Mouse (Mus musculus) hindbrain, embryonic 10.5 days (tissue): Measurements from ENCODE around the gene Zwilch. TPM values are rescaled to one million over a fixed set of nuclear protein-coding genes. Genes with fewer than 3 reads are reported as not detected.
"Not testable (repeated sequence)": the region's sequence is repeated elsewhere in the genome, so short reads cannot be mapped to it uniquely, and the experiment has no call there.

Source experiments
- DNase-seq: peaks from one replicate; pipeline ENCODE4 v3.0.0-alpha.2; 2017; ENCODE audit warnings: low spot score
- H3K27ac ChIP-seq: fragments of 300-500 bp; sonication (generic); 2 replicates; pipeline ENCODE4 v1.5.1; 2016; ENCODE audit warnings: mild to moderate bottlenecking, moderate library complexity
- H3K27me3 ChIP-seq: fragments of 300-500 bp; sonication (generic); 2 replicates; pipeline ENCODE4 v1.6.1; 2016; ENCODE audit warnings: mild to moderate bottlenecking; ENCODE audit not compliant: poor library complexity, insufficient read depth, severe bottlenecking
- H3K36me3 ChIP-seq: fragments of 300-500 bp; sonication (generic); 2 replicates; pipeline ENCODE4 v1.6.1; 2016; ENCODE audit warnings: mild to moderate bottlenecking, moderate library complexity
- H3K4me1 ChIP-seq: fragments of 300-500 bp; sonication (generic); replicated peaks from 2 replicates; pipeline ENCODE4 v1.6.1; 2016; ENCODE audit warnings: mild to moderate bottlenecking
- H3K4me3 ChIP-seq: fragments of 300-500 bp; sonication (generic); 2 replicates; pipeline ENCODE4 v1.5.1; 2016; ENCODE audit warnings: mild to moderate bottlenecking, moderate library complexity
- H3K9me3 ChIP-seq: fragments of 300-500 bp; sonication (generic); 2 replicates; pipeline ENCODE4 v1.6.1; 2016; ENCODE audit warnings: mild to moderate bottlenecking, moderate library complexity
- WGBS: fragments of 180-500 bp; shearing (Covaris S2); methylation state at CpG from one replicate; pipeline ENCODE4 v1.1.7; 2016; 5-methylcytosine and 5-hydroxymethylcytosine counted together
- polyA plus RNA-seq: library from polyadenylated mRNA; unstranded; fragments of >200 nt; fragmentation: Nextera tagmentation; extraction: Ambion mirVana; gene quantifications from 2 replicates; pipeline ENCODE4 v1.2.1, GENCODE M21; 2016

The Zwilch gene
- polyA plus RNA-seq, 1 experiment from 2014 or later, result 24.8 TPM

GRCm38 (mm10) chr9:64173666-64174220 is 839 bp upstream of the Zwilch start:
- H3K27ac ChIP-seq, result peak overlapping the region; percentile 97

DNA sequence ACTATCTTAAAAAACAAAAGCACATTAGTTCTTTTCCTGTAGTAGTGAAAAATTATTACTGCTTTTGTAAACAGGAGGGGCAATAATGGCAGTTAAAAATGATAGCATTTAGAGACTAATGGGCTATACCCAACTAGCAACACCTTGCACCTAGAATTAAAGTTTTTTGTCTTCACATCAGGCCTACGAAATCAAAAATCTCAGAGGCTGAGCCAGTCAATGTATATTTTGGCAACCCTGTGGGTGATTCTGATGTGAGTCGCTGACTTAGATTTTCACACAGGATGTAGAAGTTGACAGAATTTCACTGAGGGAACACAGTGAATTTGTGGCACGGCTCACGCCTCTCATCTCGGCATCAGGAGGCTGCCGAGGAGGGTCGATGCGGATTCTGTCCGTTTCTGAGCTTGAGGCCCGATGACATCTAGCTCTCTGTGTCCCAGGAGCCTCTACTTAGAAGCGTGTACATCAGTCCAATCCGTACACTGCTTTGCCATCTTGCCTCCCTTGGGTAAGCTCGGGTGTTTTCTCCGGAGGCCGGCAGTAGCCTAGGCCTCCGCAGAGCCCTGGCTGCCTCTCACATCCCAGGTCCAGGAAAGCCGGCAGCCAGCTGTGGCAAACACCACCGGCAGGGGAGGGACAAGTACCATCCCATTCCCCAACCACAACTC is 624 bp downstream of the Zwilch start:
- 3% methylated on average over 18 of the region's 18 CpGs for WGBS
- H3K27ac ChIP-seq, result peak overlapping the region; percentile 97
- no peak for DNase-seq
- no peaks in the 10 kb centered on the region for H3K27me3 ChIP-seq
- H3K9me3 ChIP-seq, result no peaks in the 10 kb centered on the region
- H3K4me3 ChIP-seq, result peak overlapping the region; percentile 96
- H3K36me3 ChIP-seq, result peaks cover 38% of the 10 kb centered on the region
- H3K4me1 ChIP-seq, result peaks cover 28% of the 10 kb centered on the region

More at GRCm38 (mm10) chr9:64173666-64174220, 839 bp upstream of the Zwilch start:
- Histone ChIP-seq H3K4me3 (peak overlapping the region; percentile 96), H3K27me3 (no peaks in the 10 kb centered on the region), H3K36me3 (peaks cover 48% of the 10 kb centered on the region), H3K9me3 (no peaks in the 10 kb centered on the region), H3K4me1 (peaks cover 35% of the 10 kb centered on the region)
- DNase-seq, result no peak
- under 1% methylated on average over 16 of the region's 16 CpGs for WGBS

DNA sequence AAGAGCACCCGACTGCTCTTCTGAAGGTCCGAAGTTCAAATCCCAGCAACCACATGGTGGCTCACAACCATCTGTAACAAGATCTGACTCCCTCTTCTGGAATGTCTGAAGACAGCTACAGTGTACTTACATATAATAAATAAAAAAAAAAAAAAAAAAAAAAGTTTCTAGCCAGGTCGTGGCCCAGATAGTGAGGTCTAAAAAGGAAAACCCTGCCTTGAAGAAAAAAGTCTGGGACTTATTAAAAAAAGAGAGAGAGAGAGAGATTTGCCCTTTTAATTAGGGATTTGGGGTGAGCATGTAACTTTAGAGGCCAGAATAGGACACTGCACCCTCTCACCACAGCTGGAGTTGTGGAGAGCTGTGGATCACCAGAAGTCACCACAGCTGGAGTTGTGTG is 2.9 kb downstream of the Zwilch start:
- DNase-seq, H3K27me3 ChIP-seq, H3K9me3 ChIP-seq, H3K4me3 ChIP-seq, H3K27ac ChIP-seq: not testable (repeated sequence)
- Histone ChIP-seq H3K36me3 (peaks cover 34% of the 10 kb centered on the region), H3K4me1 (peaks cover 25% of the 10 kb centered on the region)
- 91% methylated on average over 3 of the region's 3 CpGs for WGBS

GRCm38 (mm10) chr9:64160471-64160870 is 12.4 kb downstream of the Zwilch start:
- DNase-seq, result no peak
- H3K9me3 ChIP-seq, result no peaks in the 10 kb centered on the region
- no peak overlapping the region for H3K27ac ChIP-seq
- H3K4me1 ChIP-seq, result no peaks in the 10 kb centered on the region
- WGBS, result 94% methylated on average over 5 of the region's 5 CpGs
- no peak overlapping the region for H3K4me3 ChIP-seq
- H3K36me3 ChIP-seq, result peaks cover 96% of the 10 kb centered on the region
- H3K27me3 ChIP-seq, result no peaks in the 10 kb centered on the region

DNA sequence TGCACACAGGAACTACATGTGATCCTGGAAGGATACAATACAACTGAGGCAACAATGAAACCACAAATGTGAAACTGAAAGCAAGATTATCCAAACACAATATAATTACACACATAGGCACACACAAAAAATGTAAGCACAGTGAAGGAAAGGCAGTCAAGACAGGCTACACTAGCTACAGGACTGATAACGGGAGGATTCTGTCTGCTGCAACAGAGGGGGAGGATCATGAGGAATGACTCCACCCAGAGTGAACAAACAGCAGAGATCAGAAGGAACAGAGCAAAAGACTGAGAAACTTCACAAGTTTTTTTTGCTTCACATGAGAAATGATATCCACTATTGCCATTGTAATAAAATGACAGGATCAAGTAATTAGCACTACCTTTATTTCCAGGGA is 16.3 kb downstream of the Zwilch start:
- Histone ChIP-seq H3K4me1 (no peaks in the 10 kb centered on the region), H3K27ac (no peak overlapping the region), H3K4me3 (no peak overlapping the region), H3K9me3 (no peaks in the 10 kb centered on the region), H3K36me3 (peaks cover 99% of the 10 kb centered on the region), H3K27me3 (no peaks in the 10 kb centered on the region)
- 80% methylated on average over 1 of the region's 1 CpGs for WGBS
- DNase-seq, result no peak

GRCm38 (mm10) chr9:64139879-64140278 is 33.0 kb downstream of the Zwilch start:
- no peaks in the 10 kb centered on the region for H3K9me3 ChIP-seq
- no peaks in the 10 kb centered on the region for H3K4me1 ChIP-seq
- H3K27me3 ChIP-seq, result no peaks in the 10 kb centered on the region
- H3K27ac ChIP-seq, result no peak overlapping the region
- H3K36me3 ChIP-seq, result peaks cover 76% of the 10 kb centered on the region
- WGBS, result 94% methylated on average over 9 of the region's 9 CpGs
- no peak overlapping the region for H3K4me3 ChIP-seq
- no peak for DNase-seq

GRCm38 (mm10) chr9:64138896-64139295 is 34.0 kb downstream of the Zwilch start:
- 13% methylated on average over 6 of the region's 6 CpGs for WGBS
- H3K27me3 ChIP-seq, H3K4me1 ChIP-seq, H3K9me3 ChIP-seq, H3K4me3 ChIP-seq, H3K27ac ChIP-seq: not testable (repeated sequence)
- H3K36me3 ChIP-seq, result peaks cover 69% of the 10 kb centered on the region
- peak; percentile 35 for DNase-seq

DNA sequence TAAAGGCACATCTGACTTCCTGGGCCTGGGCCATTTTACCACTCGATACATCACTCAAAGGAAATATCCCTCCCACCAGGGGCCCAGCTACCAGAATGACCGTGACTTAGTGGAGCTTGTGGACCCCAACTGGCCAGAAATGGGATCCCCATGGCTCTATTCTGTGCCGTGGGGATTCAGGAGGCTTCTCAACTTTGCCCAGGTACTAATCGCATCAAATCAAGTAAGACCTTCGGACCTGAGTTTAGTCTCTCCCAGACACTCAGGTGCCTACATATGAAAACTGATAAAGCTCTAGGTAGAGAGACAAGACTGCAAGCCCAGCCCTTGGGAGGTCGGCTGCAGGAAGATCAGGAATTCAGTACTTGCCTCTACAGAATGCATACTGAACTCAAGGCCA is 41.3 kb downstream of the Zwilch start:
- DNase-seq, result no peak
- Histone ChIP-seq H3K4me1 (no peaks in the 10 kb centered on the region), H3K36me3 (peaks cover 11% of the 10 kb centered on the region), H3K4me3 (no peak overlapping the region), H3K27me3 (no peaks in the 10 kb centered on the region), H3K27ac (no peak overlapping the region), H3K9me3 (no peaks in the 10 kb centered on the region)
- 84% methylated on average over 6 of the region's 6 CpGs for WGBS

GRCm38 (mm10) chr9:64126121-64126520 is 46.8 kb downstream of the Zwilch start:
- H3K36me3 ChIP-seq, result no peaks in the 10 kb centered on the region
- H3K9me3 ChIP-seq, result no peaks in the 10 kb centered on the region
- DNase-seq, result no peak
- WGBS, result 74% methylated on average over 12 of the region's 12 CpGs
- no peak overlapping the region for H3K27ac ChIP-seq
- H3K27me3 ChIP-seq, result no peaks in the 10 kb centered on the region
- peaks cover 9% of the 10 kb centered on the region for H3K4me1 ChIP-seq
- H3K4me3 ChIP-seq, result no peak overlapping the region

GRCm38 (mm10) chr9:64125307-64125706 is 47.6 kb downstream of the Zwilch start:
- Histone ChIP-seq H3K27ac (no peak overlapping the region), H3K4me1 (peaks cover 12% of the 10 kb centered on the region), H3K27me3 (no peaks in the 10 kb centered on the region), H3K9me3 (no peaks in the 10 kb centered on the region), H3K4me3 (no peak overlapping the region), H3K36me3 (no peaks in the 10 kb centered on the region)
- no peak for DNase-seq
- WGBS, result 68% methylated on average over 3 of the region's 3 CpGs

DNA sequence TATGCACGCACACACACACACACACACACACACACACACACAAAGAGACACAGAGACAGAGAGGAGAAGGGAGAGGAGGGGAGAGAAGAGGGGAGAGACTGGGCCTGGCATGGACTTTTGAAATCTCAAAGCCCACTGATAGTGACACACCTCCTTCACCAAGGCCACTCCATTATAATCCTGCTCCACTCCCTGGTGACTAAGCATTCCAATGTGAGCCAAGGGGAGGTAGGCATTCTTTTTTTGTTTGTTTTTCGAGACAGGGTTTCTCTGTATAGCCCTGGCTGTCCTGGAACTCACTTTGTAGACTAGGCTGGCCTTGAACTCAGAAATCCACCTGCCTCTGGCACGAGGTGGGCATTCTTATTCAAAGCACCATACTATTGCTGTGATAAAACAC is 48.1 kb downstream of the Zwilch start:
- not testable (repeated sequence) for H3K27me3 ChIP-seq, H3K4me3 ChIP-seq, H3K9me3 ChIP-seq, DNase-seq, H3K36me3 ChIP-seq, H3K27ac ChIP-seq
- WGBS, result 82% methylated on average over 3 of the region's 3 CpGs
- H3K4me1 ChIP-seq, result peaks cover 12% of the 10 kb centered on the region

DNA sequence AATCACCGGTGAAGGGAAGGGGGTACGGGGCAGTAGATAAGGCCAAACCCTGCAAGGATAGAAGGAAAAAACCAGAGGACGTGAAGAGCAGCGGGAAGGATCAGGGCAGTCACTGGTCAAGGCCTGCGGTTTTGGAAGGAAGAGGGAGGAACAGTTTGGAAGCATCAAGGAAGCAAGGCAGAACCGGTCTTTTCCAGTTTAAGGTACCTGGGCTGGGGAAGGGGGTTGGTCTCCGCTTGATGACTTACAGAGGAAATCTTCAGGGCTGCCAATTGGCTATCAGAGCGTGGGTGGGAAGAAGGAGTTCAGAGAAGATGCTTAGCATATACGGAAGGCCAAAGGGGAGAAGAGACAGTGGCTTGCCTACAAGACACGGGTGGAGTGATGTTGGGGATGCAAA is 50.3 kb downstream of the Zwilch start:
- Histone ChIP-seq H3K27ac (no peak overlapping the region), H3K27me3 (no peaks in the 10 kb centered on the region), H3K36me3 (no peaks in the 10 kb centered on the region), H3K4me1 (peaks cover 12% of the 10 kb centered on the region), H3K4me3 (no peak overlapping the region), H3K9me3 (no peaks in the 10 kb centered on the region)
- DNase-seq, result no peak
- WGBS, result 94% methylated on average over 10 of the region's 10 CpGs

DNA sequence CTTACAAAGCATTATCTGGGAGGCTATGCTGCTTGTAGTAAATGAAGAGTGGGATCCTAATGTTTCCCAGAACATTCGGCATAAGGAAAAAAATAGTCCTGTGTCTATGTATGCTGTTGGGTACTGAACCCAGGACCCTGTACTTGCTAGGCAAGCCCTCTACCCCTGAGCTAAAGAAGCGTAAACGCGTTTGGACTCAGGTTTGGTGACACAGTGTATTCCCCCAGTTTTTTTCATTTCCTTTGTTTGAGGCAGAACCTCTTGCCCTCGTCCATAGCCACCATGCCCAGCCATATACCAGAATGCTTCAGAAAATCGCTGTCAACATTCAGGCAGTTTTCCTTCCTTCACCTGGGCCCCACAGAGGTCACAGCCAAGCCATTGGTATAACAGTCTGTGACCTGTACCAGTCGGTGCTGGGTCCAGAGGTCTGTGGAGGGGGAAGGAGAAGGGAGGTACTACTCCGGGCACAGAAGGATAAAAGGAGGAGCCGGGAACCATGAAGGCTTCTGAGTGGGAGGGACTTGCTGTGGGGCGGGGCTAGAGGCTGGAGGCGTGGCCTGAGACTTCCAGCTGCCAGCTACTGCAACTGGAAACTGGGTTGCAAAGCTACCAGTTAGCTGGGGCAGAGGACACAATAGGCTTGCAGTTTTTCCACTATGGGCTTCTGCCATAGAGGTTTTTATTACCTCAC is 52.2 kb downstream of the Zwilch start:
- H3K4me3 ChIP-seq, result no peak overlapping the region
- DNase-seq, result peak; percentile 36
- H3K36me3 ChIP-seq, result no peaks in the 10 kb centered on the region
- 41% methylated on average over 11 of the region's 11 CpGs for WGBS
- no peaks in the 10 kb centered on the region for H3K27me3 ChIP-seq
- H3K4me1 ChIP-seq, result peaks cover 8% of the 10 kb centered on the region; the same call in 1 of the 2 replicates
- H3K27ac ChIP-seq, result no peak overlapping the region; the same call in 1 of the 2 replicates
- no peaks in the 10 kb centered on the region for H3K9me3 ChIP-seq
